Mouse (Mus musculus): ENCODE measurements around the gene Med7. TPM values are rescaled to one million over a fixed set of nuclear protein-coding genes. Genes with fewer than 3 reads are reported as not detected.
"Not testable (repeated sequence)": the region's sequence is repeated elsewhere in the genome, so short reads cannot be mapped to it uniquely, and the experiment has no call there.

The Med7 gene
- polyA plus RNA-seq, 1 experiment from 2014 or later = 62.3 TPM

DNA sequence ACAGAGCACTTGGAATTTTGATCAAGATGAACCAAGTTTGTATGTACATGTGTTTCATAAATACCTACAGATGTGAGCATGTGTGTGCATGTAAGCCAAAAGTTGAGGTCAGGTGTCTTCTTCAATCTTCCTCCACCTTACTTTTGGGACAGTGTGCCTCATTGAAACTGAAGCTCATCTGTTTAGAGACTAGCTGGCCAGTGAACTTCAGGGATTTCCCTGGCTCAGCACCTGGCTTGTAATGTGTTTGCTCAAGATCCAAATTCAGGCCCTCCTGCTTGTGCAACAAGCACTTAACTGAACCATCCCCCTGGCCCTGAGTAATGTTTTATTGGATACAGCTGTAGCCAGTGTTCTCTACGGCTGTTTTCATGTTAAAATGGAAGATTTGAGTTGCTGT lies 18.3 kb upstream of the Med7 start:
- Histone ChIP-seq H3K27ac (ENCODE audit: low read length) (no peak overlapping the region), H3K9me3 (ENCODE audit: control insufficient read depth, low read length) (no peaks in the 10 kb centered on the region), H3K36me3 (ENCODE audit: control insufficient read depth, insufficient read depth, low read length) (no peaks in the 10 kb centered on the region), H3K4me3 (ENCODE audit: low read length) (no peak overlapping the region), H3K27me3 (ENCODE audit: control insufficient read depth, insufficient read depth, low read depth, low read length) (no peaks in the 10 kb centered on the region), H3K9ac (ENCODE audit: low read length) (no peak overlapping the region), H3K4me2 (ENCODE audit: low read depth, low read length) (no peak overlapping the region), H3K4me1 (replicated peaks; ENCODE audit: control insufficient read depth, insufficient read depth, low read length) (no peaks in the 10 kb centered on the region)
- ATAC-seq (ENCODE audit: low read depth) = no peak
- 30% methylated on average over 1 of the region's 1 CpGs for WGBS

- no peak for ATAC-seq (ENCODE audit: low read depth)
- H3K9ac ChIP-seq (ENCODE audit: low read length) = no peak overlapping the region
- no peaks in the 10 kb centered on the region for H3K27me3 ChIP-seq (ENCODE audit: control insufficient read depth, insufficient read depth, low read depth, low read length)
- no peaks in the 10 kb centered on the region for H3K4me1 ChIP-seq (replicated peaks; ENCODE audit: control insufficient read depth, insufficient read depth, low read length)
- 40% methylated on average over 5 of the region's 5 CpGs for WGBS
- H3K4me2 ChIP-seq (ENCODE audit: low read depth, low read length) = no peak overlapping the region
- H3K9me3 ChIP-seq (ENCODE audit: control insufficient read depth, low read length) = no peaks in the 10 kb centered on the region
- H3K4me3 ChIP-seq (ENCODE audit: low read length) = no peak overlapping the region
- H3K27ac ChIP-seq (ENCODE audit: low read length) = no peak overlapping the region
- H3K36me3 ChIP-seq (ENCODE audit: control insufficient read depth, insufficient read depth, low read length) = no peaks in the 10 kb centered on the region
Observed at GRCm38 (mm10) chr11:46418860-46419259, 17.9 kb upstream of the Med7 start.

DNA sequence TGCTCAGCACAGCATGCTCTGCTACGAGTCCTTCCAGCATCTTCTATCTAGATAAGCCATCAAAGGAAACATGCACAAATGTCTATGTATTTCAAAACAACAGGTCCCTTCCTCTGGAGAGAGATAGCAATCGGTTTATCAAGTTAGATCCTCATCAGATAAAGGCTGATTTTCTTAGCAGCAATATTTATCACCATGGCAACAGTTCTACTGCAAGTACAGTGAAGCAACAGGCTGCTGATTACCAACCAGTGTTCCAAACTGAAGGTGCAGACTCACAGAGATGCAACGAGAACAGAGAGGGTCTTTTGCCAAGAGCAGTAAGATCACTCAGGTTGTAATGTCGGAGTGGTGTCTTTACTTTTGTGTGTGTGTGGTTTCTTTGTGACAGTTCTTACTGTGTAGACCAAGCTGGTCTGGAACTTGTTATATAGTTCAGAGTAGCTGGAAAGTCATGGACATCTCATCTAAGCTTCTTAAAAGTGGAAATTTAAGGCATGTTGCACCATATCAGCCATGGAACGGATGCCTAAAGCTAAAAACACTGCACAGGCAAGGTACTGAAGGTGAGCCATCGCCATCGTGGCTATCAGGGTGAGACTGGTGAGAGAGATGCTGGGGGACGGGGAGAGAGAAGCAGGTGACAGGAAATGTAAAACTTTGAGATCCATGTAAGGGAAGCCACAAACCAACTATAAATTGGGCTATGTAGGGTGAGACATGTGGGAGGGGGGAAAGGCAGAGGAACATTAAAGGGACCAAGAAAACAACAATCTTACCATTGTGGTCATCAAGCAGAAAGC lies 15.4 kb upstream of the Med7 start:
- Histone ChIP-seq H3K4me2 (ENCODE audit: low read depth, low read length) (no peak overlapping the region), H3K36me3 (ENCODE audit: control insufficient read depth, insufficient read depth, low read length) (no peaks in the 10 kb centered on the region), H3K4me3 (ENCODE audit: low read length) (no peak overlapping the region), H3K27me3 (ENCODE audit: control insufficient read depth, insufficient read depth, low read depth, low read length) (no peaks in the 10 kb centered on the region), H3K9me3 (ENCODE audit: control insufficient read depth, low read length) (no peaks in the 10 kb centered on the region), H3K27ac (ENCODE audit: low read length) (no peak overlapping the region), H3K4me1 (replicated peaks; ENCODE audit: control insufficient read depth, insufficient read depth, low read length) (no peaks in the 10 kb centered on the region), H3K9ac (ENCODE audit: low read length) (no peak overlapping the region)
- no peak for ATAC-seq (ENCODE audit: low read depth)
- WGBS = 66% methylated on average over 8 of the region's 8 CpGs

DNA sequence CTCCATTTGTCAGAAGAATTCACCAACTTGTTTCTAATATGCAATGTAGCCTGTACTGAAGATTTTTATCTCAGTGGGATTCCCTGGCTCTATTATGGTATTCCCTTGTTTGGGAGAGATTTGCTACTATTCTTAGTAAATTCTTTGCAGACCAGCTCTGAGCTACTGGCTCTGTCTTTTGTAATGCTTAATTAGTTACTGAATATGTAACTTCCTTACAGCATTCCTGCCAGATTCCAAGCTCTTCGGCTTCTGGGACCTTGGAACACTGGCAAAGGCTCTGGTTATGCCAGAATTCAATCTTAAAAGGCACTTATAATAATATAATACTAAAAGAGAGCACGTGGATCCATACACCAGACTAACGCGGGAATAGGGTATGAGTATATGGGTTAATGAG lies 8.6 kb upstream of the Med7 start:
- 46% methylated on average over 4 of the region's 4 CpGs for WGBS
- H3K9me3 ChIP-seq (ENCODE audit: control insufficient read depth, low read length); H3K27ac ChIP-seq (ENCODE audit: low read length); H3K4me2 ChIP-seq (ENCODE audit: low read depth, low read length); H3K4me3 ChIP-seq (ENCODE audit: low read length); H3K9ac ChIP-seq (ENCODE audit: low read length); H3K27me3 ChIP-seq (ENCODE audit: control insufficient read depth, insufficient read depth, low read depth, low read length); ATAC-seq (ENCODE audit: low read depth); H3K36me3 ChIP-seq (ENCODE audit: control insufficient read depth, insufficient read depth, low read length); H3K4me1 ChIP-seq (replicated peaks; ENCODE audit: control insufficient read depth, insufficient read depth, low read length): not testable (repeated sequence)

GRCm38 (mm10) chr11:46430123-46430522 lies 6.6 kb upstream of the Med7 start:
- Histone ChIP-seq H3K9ac (ENCODE audit: low read length) (no peak overlapping the region), H3K4me2 (ENCODE audit: low read depth, low read length) (no peak overlapping the region), H3K36me3 (ENCODE audit: control insufficient read depth, insufficient read depth, low read length) (no peaks in the 10 kb centered on the region), H3K4me3 (ENCODE audit: low read length) (no peak overlapping the region), H3K4me1 (replicated peaks; ENCODE audit: control insufficient read depth, insufficient read depth, low read length) (no peaks in the 10 kb centered on the region), H3K9me3 (ENCODE audit: control insufficient read depth, low read length) (no peaks in the 10 kb centered on the region), H3K27ac (ENCODE audit: low read length) (no peak overlapping the region), H3K27me3 (ENCODE audit: control insufficient read depth, insufficient read depth, low read depth, low read length) (no peaks in the 10 kb centered on the region)
- no peak for ATAC-seq (ENCODE audit: low read depth)
- WGBS = 81% methylated on average over 2 of the region's 2 CpGs

- no peak overlapping the region for H3K27ac ChIP-seq (ENCODE audit: low read length)
- H3K36me3 ChIP-seq (ENCODE audit: control insufficient read depth, insufficient read depth, low read length) = no peaks in the 10 kb centered on the region
- 16% methylated on average over 3 of the region's 3 CpGs for WGBS
- H3K9me3 ChIP-seq (ENCODE audit: control insufficient read depth, low read length) = no peaks in the 10 kb centered on the region
- no peaks in the 10 kb centered on the region for H3K4me1 ChIP-seq (replicated peaks; ENCODE audit: control insufficient read depth, insufficient read depth, low read length)
- no peaks in the 10 kb centered on the region for H3K27me3 ChIP-seq (ENCODE audit: control insufficient read depth, insufficient read depth, low read depth, low read length)
- H3K9ac ChIP-seq (ENCODE audit: low read length) = no peak overlapping the region
- no peak overlapping the region for H3K4me3 ChIP-seq (ENCODE audit: low read length)
- ATAC-seq (ENCODE audit: low read depth) = peak; percentile 69
- H3K4me2 ChIP-seq (ENCODE audit: low read depth, low read length) = no peak overlapping the region
Observed at GRCm38 (mm10) chr11:46431129-46431528, 5.6 kb upstream of the Med7 start.

GRCm38 (mm10) chr11:46435363-46435762 lies 1.4 kb upstream of the Med7 start:
- Histone ChIP-seq H3K4me3 (ENCODE audit: low read length) (no peak overlapping the region), H3K9ac (ENCODE audit: low read length) (no peak overlapping the region), H3K9me3 (ENCODE audit: control insufficient read depth, low read length) (no peaks in the 10 kb centered on the region), H3K27me3 (ENCODE audit: control insufficient read depth, insufficient read depth, low read depth, low read length) (no peaks in the 10 kb centered on the region), H3K4me1 (replicated peaks; ENCODE audit: control insufficient read depth, insufficient read depth, low read length) (peaks cover 3% of the 10 kb centered on the region), H3K4me2 (ENCODE audit: low read depth, low read length) (no peak overlapping the region), H3K27ac (ENCODE audit: low read length) (no peak overlapping the region), H3K36me3 (ENCODE audit: control insufficient read depth, insufficient read depth, low read length) (no peaks in the 10 kb centered on the region)
- no peak for ATAC-seq (ENCODE audit: low read depth)

GRCm38 (mm10) chr11:46437459-46438000 lies 805 bp downstream of the Med7 start:
- H3K27ac ChIP-seq (ENCODE audit: low read length) = peak overlapping the region; percentile 90; the same call in 1 of the 2 replicates

DNA sequence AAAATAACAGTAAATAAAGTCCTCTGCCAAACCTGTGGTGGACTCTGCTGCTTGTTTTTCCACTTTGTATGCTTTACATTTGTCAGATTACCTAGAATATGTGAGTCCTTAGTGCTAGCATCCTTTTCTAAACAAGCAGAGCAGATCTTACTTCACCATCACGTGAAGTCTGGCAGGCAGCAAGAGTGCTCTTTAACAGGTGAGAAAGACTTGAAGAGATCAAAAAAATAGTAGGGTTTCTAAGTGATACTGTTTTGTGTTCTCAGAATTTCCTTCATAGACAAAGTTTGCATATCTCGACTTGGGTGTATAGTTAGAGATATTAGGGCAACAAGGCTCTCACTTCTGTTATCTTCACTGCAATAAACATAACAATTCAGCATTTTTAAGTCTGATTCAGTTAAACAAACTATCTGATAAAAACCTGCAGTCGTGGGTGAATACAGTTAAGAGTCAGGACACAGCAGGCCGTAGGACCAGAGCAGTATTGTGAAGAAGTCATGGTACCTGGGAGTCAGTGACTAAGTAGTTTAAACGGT lies 2.3 kb downstream of the Med7 start:
- 87% methylated on average over 5 of the region's 5 CpGs for WGBS
- peaks cover 3% of the 10 kb centered on the region for H3K4me1 ChIP-seq (replicated peaks; ENCODE audit: control insufficient read depth, insufficient read depth, low read length)
- ATAC-seq (ENCODE audit: low read depth) = no peak
- no peaks in the 10 kb centered on the region for H3K27me3 ChIP-seq (ENCODE audit: control insufficient read depth, insufficient read depth, low read depth, low read length)
- no peak overlapping the region for H3K4me3 ChIP-seq (ENCODE audit: low read length)
- peaks cover 7% of the 10 kb centered on the region for H3K36me3 ChIP-seq (ENCODE audit: control insufficient read depth, insufficient read depth, low read length)
- no peak overlapping the region for H3K9ac ChIP-seq (ENCODE audit: low read length)
- H3K9me3 ChIP-seq (ENCODE audit: control insufficient read depth, low read length) = no peaks in the 10 kb centered on the region
- H3K27ac ChIP-seq (ENCODE audit: low read length) = no peak overlapping the region
- no peak overlapping the region for H3K4me2 ChIP-seq (ENCODE audit: low read depth, low read length)

More at GRCm38 (mm10) chr11:46437459-46438000, 805 bp downstream of the Med7 start:
- no peak for ATAC-seq (ENCODE audit: low read depth)
- Histone ChIP-seq H3K9me3 (ENCODE audit: control insufficient read depth, low read length) (no peaks in the 10 kb centered on the region), H3K4me3 (ENCODE audit: low read length) (peak overlapping the region; percentile 91), H3K9ac (ENCODE audit: low read length) (peak overlapping the region; percentile 97), H3K4me1 (replicated peaks; ENCODE audit: control insufficient read depth, insufficient read depth, low read length) (peaks cover 3% of the 10 kb centered on the region), H3K36me3 (ENCODE audit: control insufficient read depth, insufficient read depth, low read length) (peaks cover 4% of the 10 kb centered on the region; the same call in 1 of the 2 replicates), H3K4me2 (ENCODE audit: low read depth, low read length) (peak overlapping the region; percentile 74), H3K27me3 (ENCODE audit: control insufficient read depth, insufficient read depth, low read depth, low read length) (no peaks in the 10 kb centered on the region)
- WGBS = under 1% methylated on average over 23 of the region's 23 CpGs

Data from lung, embryonic 16.5 days (tissue).